Mouse (Mus musculus): Measurements from ENCODE around the gene Khk.

Gene Khk

DNA sequence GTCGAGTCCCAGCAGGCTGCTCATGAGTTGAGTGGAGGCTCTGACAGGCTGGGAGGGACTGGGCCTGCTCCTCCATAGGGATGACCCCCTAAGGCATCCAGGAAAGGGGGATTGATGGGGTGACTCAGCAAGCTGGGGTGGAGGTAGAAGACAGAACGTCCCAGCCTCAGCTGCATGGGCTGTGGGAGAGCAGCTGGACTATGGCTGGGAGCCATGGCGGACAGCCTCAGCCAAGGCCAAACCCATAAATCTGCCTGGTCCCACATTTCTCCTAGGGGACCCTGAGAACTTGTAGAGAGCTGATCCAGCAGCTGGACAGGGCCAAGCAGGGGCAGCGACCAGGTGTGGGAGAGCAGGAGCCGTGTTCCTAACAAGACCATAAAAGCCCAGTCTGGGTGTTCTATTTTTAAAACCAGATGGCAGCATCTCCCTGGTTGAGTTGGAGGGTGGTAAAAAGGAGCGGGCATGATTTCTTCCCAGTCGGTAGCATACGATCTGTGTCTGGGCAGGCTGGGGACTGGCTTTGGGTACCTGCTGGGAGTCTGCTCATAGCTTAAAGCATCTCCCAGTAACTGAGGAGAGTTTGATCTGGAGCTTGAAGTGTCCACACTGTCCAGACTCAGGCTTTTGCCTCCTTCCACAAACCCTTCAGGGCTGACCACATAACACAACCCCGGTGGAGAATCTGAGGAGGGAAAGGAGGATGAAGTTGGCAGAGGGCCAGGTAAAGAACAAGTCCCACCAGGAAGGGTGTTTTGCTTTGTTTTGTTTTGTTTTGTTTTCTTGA is 53.8 kb downstream of the Khk start:
- DNase-seq: no peak

Data from lung, postnatal 10 days (tissue).